Mouse (Mus musculus): ENCODE data around the gene Dppa3.
A peak's percentile ranks its signal among the peaks of the same experiment; 100 is the strongest.
"Not testable (repeated sequence)": the region's sequence is repeated elsewhere in the genome, so short reads cannot be mapped to it uniquely, and the experiment has no call there.

Dppa3 gene

GRCm38 (mm10) chr6:122612426-122612825, 13.8 kb upstream of the Dppa3 start:
- no peak for DNase-seq

- DNase-seq: peak; percentile 45
These were observed 12.2 kb upstream of the Dppa3 start for GRCm38 (mm10) chr6:122614047-122614446.

DNA sequence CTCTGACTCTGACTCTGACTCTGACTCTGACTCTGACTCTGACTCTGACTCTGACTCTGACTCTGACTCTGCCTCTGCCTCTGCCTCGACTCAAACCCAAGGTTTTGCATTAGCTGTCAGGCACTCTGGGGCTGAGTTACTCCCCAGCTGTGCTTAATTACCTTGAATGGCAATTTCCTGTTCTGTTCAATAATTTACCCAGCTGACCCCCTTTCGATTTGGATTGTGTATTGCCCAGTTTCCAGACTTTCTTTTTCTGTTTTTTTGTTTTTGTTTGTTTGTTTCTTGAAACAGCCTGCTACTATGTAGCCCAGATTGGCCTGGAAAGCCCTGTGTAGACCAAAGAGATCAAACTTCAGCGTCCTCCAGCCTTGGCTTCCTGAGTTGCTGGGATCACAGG, 10.2 kb upstream of the Dppa3 start:
- DNase-seq: no peak

GRCm38 (mm10) chr6:122621066-122621465, 5.1 kb upstream of the Dppa3 start:
- no peak for DNase-seq

DNA sequence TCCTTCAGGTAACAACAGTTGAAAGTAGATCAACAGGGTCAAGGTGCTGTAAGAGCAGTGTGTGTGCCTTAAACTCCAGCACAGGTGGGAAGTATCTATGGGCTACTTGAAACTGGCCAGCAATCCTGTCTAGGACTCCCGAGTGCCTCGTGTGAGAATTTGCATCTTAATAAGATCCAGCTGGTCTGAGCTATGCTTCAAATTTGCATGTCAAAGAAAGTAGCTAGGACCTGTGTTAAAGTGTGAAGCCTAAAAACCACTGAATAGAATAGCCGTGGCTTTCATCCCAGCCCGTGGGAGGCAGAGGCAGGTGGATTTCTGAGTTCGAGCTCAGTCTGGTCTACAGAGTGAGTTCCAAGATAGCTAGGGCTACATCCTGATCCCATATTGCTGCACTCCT, 1.7 kb upstream of the Dppa3 start:
- DNase-seq: no peak

- no peak for DNase-seq
These were observed 1.1 kb upstream of the Dppa3 start for GRCm38 (mm10) chr6:122625156-122625555.

- no peak for DNase-seq
These were observed 1.4 kb downstream of the Dppa3 start for GRCm38 (mm10) chr6:122627469-122628108.

GRCm38 (mm10) chr6:122633411-122633810, 7.2 kb downstream of the Dppa3 start:
- peak; percentile 32 for DNase-seq

DNA sequence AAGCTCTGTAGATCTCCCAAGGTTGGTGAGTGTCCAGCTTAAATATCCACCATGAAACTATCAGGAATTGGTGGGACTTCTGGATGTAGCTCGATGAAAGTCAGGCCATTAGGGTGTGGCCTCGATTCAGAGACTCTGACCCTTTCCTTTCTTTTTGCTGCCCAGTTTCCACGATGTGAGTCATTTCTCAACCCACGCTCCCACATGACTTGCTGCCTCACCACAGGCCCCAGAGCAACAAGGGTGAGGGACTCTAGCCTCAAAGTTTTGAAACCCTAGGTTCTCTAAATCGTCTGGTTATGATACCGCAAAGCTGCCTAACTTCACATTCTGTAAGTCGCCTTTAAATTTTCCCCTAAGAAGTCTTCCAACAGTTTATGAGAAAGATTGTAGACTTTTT, 9.1 kb downstream of the Dppa3 start:
- no peak for DNase-seq

GRCm38 (mm10) chr6:122636666-122637065, 10.5 kb downstream of the Dppa3 start:
- no peak for DNase-seq

DNA sequence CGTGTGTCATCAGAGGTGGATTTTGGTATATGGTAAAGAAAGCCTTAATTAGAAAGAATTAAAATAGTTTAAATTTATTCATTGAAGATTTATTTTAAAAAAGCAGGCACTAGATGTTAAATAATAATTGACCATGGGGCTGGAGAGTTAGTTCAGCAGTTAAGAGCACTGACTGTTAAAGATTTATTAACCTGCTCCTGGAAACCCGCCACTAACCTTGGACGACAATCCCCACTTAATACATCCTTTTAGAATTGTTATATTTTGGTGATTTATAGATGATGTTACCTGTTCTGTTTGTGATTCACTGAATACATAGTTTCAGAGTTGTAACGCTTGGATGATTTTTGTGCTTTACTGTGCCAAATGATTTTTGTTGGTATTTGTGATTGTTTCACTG, 11.4 kb downstream of the Dppa3 start:
- not testable (repeated sequence) for DNase-seq

DNA sequence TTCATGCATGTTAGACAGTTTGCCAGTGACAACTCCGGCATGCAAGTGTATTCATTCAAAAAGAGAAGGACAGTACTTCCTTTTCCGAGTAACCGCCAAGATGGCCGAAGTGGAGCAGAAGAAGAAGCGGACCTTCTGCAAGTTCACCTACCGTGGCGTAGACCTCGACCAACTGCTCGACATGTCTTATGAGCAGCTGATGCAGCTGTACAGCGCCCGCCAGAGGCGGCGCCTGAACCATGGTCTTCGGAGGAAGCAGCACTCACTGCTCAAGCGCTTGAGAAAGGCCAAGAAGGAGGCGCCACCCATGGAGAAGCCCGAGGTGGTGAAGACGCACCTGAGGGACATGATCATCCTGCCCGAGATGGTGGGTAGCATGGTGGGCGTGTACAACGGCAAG, 18.0 kb downstream of the Dppa3 start:
- not testable (repeated sequence) for DNase-seq

- no peak for DNase-seq
These were observed 23.7 kb downstream of the Dppa3 start for GRCm38 (mm10) chr6:122649903-122650302.

DNA sequence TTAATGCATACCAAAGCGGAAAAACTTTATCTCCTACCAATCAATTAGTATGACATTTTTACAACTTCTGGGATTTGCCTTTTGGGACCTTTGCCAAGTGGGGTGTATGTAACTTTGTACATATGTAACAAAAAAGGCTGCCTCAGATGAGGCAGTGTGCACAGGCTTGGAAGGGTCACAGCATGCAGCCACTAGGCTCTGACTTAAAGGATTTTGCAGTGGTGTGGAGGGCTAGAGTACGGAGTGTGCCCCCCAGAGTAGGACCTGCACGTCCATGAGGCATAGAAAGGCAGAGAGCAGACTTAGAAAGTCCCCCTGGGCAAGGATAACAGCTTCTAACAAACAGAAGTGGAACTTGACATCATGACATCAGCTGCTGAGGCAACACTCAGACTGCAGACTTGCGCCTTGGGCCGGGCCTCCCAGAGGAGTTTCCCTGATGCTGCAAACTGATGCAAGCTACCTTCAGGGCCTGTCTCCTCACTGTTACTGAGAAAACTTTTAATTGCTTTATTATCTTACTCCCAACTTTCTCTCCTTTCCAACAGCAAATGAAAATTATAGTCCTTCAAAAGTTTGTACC, 24.3 kb downstream of the Dppa3 start:
- DNase-seq: no peak

GRCm38 (mm10) chr6:122654301-122654700, 28.1 kb downstream of the Dppa3 start:
- DNase-seq: no peak

- no peak for DNase-seq
These were observed 31.4 kb downstream of the Dppa3 start for GRCm38 (mm10) chr6:122657630-122658029.

DNA sequence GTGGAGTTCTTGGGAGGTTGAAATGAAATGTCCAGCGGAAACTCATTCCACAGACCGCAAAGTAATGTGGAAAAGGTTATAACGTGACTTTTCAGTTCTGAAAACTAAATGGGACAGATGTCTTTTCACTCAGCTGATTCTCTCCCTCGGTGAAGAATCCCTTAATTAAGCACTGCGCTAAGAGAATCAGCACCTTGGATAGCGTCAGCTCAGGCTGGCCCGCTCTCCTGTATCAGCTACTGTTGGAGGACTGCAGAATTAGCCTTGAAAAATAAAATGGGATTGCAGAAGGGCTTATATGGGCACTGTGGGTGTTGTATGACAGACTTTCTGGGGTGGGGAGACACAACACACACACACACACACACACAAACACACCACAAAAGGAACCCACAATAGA, 33.4 kb downstream of the Dppa3 start:
- DNase-seq: no peak

DNA sequence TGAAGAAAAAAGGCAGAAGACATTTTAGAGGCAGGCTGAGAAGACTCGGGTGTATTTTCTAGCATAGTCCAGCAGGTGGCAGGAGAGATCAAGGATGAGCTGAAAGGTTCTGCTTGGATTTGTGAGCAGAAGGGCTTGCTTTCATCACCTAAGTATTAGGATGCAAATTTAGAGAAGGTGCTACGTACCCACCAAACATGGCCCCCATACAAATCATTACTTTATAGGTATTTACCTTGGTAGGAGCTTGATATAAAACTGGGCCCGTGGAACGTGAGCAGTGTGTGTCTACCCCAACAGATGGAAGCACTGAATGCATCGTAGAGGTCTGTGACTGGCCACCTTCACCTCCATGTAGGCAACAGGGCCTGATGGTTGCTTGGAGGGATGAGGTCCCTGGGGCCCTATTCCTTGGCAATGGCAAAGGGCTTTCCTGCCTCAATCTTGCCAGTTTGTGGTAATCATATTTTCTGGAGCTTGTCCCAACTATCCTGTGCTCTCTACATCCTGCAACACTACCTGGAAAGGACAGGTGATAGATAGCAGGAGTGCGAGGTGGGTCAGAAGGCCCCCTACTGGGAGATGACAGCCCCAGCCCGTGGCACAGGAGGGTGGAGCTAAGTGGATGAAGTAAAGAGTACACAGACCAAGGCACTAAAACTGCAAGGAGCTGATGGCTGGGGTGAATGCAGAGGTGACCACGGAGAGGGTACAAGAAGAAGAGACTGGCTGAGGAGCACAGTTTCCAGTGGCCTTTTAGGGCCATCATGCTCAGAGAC, 34.6 kb downstream of the Dppa3 start:
- DNase-seq: peak; percentile 42

GRCm38 (mm10) chr6:122662551-122663264, 36.5 kb downstream of the Dppa3 start:
- no peak for DNase-seq

DNA sequence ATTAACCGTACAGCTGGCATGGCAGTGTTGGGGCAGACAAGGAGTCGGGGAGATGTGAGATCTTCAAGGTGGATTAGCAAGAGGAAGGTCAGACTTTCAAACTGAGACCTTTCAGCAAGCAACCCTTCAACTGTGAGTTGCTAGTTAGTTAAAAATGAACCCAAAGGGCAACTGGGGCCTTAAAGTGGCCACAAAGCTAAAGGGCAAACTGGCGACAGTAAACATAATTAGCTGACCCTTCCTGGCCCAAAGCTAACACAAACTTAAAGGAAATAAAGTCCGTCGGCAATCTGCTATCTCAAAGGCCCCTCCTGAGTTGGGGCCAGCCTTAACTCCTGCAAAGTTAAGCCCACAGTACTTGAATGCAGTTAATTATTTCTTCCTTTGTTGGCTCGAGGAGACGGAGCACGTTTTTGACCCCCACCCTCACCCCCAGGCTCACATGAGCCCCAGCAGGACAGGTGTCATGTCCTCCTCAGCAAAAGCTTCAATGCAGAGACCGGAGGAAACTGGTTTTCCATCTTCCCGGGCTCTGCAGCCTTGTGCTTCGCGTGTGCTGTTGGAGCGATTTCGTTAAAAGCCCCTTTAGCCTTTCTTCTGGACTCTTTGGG, 37.5 kb downstream of the Dppa3 start:
- no peak for DNase-seq

GRCm38 (mm10) chr6:122665866-122666265, 39.7 kb downstream of the Dppa3 start:
- no peak for DNase-seq

- no peak for DNase-seq
These were observed 41.5 kb downstream of the Dppa3 start for GRCm38 (mm10) chr6:122667715-122668114.

- DNase-seq: no peak
These were observed 42.6 kb downstream of the Dppa3 start for GRCm38 (mm10) chr6:122668823-122669222.

All from thymus, postnatal 14 days (tissue).